Mouse (Mus musculus) neutrophil, adult 5-6 weeks (primary cell): ENCODE data around the gene Fezf2. TPM values are rescaled to one million over a fixed set of nuclear protein-coding genes. Genes with fewer than 3 reads are reported as not detected.

Source experiments
- ATAC-seq: fragments of 151-379, 151-347 bp; 2 replicates; pipeline ENCODE4 v1.8.0; 2017; ENCODE audit warnings: mild to moderate bottlenecking, moderate TSS enrichment; ENCODE audit not compliant: insufficient number of reproducible peaks, poor library complexity, low FRiP score, severe bottlenecking; ENCODE audit errors: extremely low read depth
- total RNA-seq: library from RNA; stranded (forward); fragments of 200-1000 nt; gene quantifications from 2 replicates; pipeline ENCODE4 v1.2.3, GENCODE M21; 2017

The Fezf2 gene
- not detected in 2 replicates for total RNA-seq

DNA sequence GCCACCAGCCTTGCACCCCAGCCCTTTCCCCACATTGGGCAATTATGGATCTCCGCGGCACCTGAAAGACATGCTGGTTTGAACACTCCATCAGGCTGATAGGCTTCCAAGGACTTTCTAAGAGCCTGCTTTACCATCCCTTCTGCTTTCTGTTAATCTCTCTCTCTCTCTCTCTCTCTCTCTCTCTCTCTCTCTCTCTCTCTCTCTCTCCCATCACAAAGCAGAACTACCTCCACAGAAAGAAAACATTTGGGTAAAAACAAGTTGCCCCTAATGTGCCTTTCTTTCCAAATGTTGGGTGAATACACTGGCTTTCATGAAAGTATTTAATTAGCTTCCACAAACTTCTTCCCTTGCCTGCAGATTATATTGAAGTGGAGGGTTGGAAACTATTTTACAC lies at the start of gene Fezf2:
Gene Fezf2, minus strand, starts transcription at position 101 of the 400 bp plus-strand sequence.
- ATAC-seq = no peak

DNA sequence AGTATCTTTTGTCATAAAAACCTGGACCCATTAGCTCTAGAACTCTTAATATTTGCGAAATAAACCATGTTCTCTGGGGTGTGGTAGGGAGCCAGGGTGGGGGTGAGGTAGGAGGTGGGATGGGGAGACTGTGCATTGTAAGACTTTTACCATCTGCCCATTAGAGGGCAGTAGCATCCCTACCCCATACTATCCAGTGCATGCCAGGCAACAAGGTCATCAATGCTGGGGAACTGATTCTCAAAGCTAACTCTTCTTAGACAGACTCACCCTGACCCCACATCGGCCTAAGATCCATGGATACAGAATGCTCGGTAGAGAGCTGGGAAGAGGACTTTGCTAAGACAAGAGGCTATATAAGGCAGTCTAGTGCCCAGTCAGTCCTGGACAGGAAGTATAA lies 49.6 kb upstream of the Fezf2 start:
- no peak for ATAC-seq

- no peak for ATAC-seq
These were observed 46.3 kb upstream of the Fezf2 start for GRCm38 (mm10) chr14:12394318-12394717.

DNA sequence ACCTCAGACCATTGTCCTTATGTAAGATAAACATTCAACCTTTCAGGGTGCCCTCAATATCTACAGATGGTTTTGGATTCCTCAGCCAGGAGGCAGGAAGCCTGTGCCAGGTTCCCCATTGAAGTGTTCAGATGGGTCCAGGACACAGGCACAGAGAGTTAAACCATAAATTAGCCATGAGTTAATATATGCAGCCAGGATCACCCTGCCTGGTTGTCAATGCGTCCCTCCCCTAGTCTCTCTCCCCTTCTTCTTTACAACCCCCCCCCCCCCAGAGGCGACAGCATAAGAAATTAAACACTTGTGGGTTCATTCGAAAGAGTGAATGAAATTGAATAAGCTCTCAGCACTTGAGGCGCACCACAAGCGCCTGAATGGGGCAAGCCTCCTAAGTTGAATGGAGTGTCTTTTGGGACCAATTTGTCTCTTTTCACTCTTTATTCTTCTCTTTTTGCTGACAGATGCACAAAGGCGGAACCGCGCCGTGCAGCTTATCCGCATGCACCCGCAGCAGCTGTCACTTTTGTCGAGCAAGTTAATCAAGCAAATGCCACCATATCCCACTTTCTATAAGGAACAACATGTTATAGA lies 45.4 kb upstream of the Fezf2 start:
- ATAC-seq = no peak

DNA sequence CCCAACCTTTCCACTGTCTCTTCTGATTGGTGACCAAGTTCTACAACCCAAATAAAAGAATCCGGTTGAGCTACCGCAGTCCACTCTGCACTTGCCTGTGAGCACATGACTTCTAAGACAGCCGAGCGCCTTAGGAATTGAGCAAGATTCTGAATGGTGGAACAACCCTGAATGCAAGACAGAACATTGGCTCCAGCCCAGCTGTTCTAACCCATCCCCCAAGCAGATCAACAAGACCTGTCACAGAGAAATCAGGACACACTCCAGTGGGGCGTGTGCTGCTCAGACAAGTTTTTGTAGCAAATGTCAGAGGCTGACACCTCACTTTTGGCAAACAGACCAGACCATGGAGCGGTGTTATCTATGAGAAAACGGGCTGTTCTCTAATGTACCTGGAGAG lies 43.2 kb upstream of the Fezf2 start:
- ATAC-seq = no peak

- ATAC-seq = no peak
These were observed 40.9 kb upstream of the Fezf2 start for GRCm38 (mm10) chr14:12388806-12389436.

DNA sequence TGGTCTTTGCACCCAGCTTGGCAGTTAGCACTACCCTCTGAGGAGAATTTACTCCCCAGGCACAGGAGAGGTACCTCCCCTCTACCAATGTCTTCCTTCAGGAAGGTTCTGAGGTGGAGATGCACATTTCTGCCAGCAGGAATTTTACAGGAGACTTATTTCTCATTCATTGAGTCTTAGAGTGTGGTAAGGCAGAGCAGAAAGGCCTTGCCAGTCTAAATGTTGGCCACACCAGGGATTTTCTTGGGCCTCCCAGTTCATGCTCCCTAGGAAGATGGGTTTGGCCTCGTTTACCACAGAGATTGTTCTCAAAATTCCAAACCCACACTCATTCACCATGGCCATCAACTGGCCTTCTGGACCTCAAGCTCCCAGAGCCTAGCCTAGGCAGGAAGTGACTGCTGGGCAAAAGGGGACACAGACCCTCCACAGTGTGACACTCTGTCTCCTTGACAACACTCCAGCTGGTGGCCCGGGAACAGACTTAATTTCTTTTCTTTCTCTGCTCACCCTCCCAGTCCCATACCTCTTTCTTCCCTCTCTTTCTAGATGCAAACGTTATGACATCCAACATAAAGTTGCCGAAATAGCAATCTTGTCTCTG lies 40.3 kb upstream of the Fezf2 start:
- no peak for ATAC-seq

GRCm38 (mm10) chr14:12387176-12387575 lies 39.2 kb upstream of the Fezf2 start:
- no peak for ATAC-seq

- no peak for ATAC-seq
These were observed 29.9 kb upstream of the Fezf2 start for GRCm38 (mm10) chr14:12377883-12378282.

DNA sequence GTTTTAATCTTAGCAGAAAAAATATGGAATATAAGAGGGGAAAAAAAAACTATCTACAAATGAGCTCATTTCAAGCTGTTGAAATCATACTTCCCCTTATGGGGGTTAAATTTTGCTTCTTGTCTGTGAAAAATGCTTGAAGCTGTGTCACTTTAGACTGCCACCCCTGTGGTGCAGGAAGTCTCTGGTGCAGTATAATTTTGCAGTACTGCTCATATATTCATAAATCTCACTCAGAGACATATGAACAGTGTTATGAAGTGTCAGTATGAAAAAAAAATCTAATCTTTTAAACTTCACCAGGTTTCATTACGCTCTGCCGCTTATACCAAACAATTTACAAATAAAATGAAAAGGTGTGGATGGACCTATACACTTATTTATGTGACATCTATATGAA lies 29.3 kb upstream of the Fezf2 start:
- no peak for ATAC-seq

- no peak for ATAC-seq
These were observed 27.5 kb upstream of the Fezf2 start for GRCm38 (mm10) chr14:12375451-12375850.

DNA sequence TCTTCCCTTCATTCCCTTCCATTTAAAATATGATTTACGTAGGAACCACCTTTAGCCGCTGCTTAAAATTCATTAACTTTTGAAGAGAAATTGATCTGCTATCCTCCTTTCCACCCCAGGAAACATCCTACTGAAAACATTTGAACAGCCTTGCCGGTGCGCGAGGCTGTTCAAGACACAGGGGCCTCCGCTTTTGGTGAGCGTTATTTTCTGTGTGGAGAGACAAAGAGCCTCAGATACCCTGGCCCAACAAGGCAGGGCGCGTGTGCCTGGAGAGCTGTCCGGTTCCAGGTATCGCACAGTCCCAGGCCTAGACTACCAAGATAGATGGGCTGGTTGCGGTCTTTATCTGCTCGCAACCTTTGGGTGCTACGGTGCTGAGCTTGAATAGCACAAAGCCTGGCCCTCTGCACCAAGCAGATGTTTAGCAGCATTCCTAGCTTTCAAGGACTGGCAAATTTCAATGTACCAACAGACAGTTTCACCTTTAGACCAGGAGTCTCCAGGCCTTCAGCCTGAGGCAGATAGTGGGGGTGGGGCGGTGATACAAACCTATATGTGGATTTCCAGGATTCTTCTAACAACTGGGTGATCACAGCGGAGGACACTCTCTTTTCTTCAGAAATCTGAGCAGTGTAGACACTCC lies 2.4 kb upstream of the Fezf2 start:
- ATAC-seq = no peak

- no peak for ATAC-seq
These were observed 1.5 kb upstream of the Fezf2 start for GRCm38 (mm10) chr14:12349334-12350090.

- no peak for ATAC-seq
These were observed 956 bp downstream of the Fezf2 start for GRCm38 (mm10) chr14:12346865-12347600.

GRCm38 (mm10) chr14:12346011-12346864 lies 1.8 kb downstream of the Fezf2 start:
- ATAC-seq = no peak

GRCm38 (mm10) chr14:12345241-12345921 lies 2.6 kb downstream of the Fezf2 start:
- ATAC-seq = no peak

- ATAC-seq = no peak
These were observed 3.2 kb downstream of the Fezf2 start for GRCm38 (mm10) chr14:12344746-12345240.
